Mouse (Mus musculus) ES-E14 (cell line): ENCODE results near the gene Prkcq. TPM values are rescaled to one million over a fixed set of nuclear protein-coding genes. Genes with fewer than 3 reads are reported as not detected.

ENCODE experiments used
- DNase-seq: peaks from one replicate; pipeline ENCODE4 v3.0.0-alpha.2; 2013; ENCODE audit warnings: low read depth, low spot score
- H3K27ac ChIP-seq: 2 replicates; pipeline ENCODE4 v1.5.1; 2012; ENCODE audit warnings: low read depth, mild to moderate bottlenecking, low read length, moderate library complexity, mixed read lengths; ENCODE audit not compliant: poor library complexity, insufficient read depth, severe bottlenecking
- H3K36me3 ChIP-seq: 2 replicates; pipeline ENCODE4 v1.6.1; 2012; ENCODE audit warnings: mild to moderate bottlenecking, low read length, moderate library complexity, mixed read lengths; ENCODE audit not compliant: control insufficient read depth, poor library complexity, insufficient read depth, severe bottlenecking
- H3K4me1 ChIP-seq, 2 experiments: fragments of 150-350 bp in 1 of 2; sonication (generic) in 1 of 2; 2 replicates each; pipeline ENCODE4 v1.6.1; 2012; ENCODE audit warnings: low read length in 2 of 2, mild to moderate bottlenecking in 1 of 2, mixed read lengths in 1 of 2; ENCODE audit not compliant: control insufficient read depth in 2 of 2, insufficient read depth in 2 of 2, poor library complexity in 1 of 2
- H3K4me3 ChIP-seq, 2 experiments: fragments of 150-350 bp in 1 of 2; sonication (generic) in 1 of 2; 2 replicates each; pipeline ENCODE4 v1.5.1; 2012; ENCODE audit warnings: low read length in 2 of 2, low read depth in 1 of 2, mild to moderate bottlenecking in 1 of 2, mixed read lengths in 1 of 2; ENCODE audit not compliant: insufficient read depth in 1 of 2, poor library complexity in 1 of 2, severe bottlenecking in 1 of 2
- H3K9ac ChIP-seq: 2 replicates; pipeline ENCODE4 v1.6.1; 2012; ENCODE audit warnings: low read depth, mild to moderate bottlenecking, low read length, mixed read lengths; ENCODE audit not compliant: poor library complexity, insufficient read depth, severe bottlenecking
- H3K9me3 ChIP-seq: fragments of 150-350 bp; sonication (generic); 2 replicates; pipeline ENCODE4 v1.6.1; 2012; ENCODE audit warnings: low read depth, mild to moderate bottlenecking, low read length; ENCODE audit not compliant: control insufficient read depth, insufficient read depth
- CHD2 ChIP-seq: IDR thresholded peaks from 2 replicates; pipeline ENCODE4 v1.6.1; 2014; ENCODE audit warnings: mild to moderate bottlenecking, low read depth, low read length, inconsistent platforms
- HCFC1 ChIP-seq: IDR thresholded peaks from 2 replicates; pipeline ENCODE4 v1.6.1; 2012; ENCODE audit warnings: low read length, inconsistent platforms, borderline replicate concordance; ENCODE audit not compliant: insufficient read depth
- MAFK ChIP-seq: IDR thresholded peaks from 2 replicates; pipeline ENCODE4 v1.6.1; 2014; ENCODE audit warnings: mild to moderate bottlenecking, low read depth, low read length, inconsistent platforms; ENCODE audit not compliant: insufficient read depth
- ZC3H11A ChIP-seq: IDR thresholded peaks from 2 replicates; pipeline ENCODE4 v1.6.1; 2012; ENCODE audit warnings: low read depth, mild to moderate bottlenecking, inconsistent platforms, low read length, borderline replicate concordance
- ZNF384 ChIP-seq: IDR thresholded peaks from 2 replicates; pipeline ENCODE4 v1.6.1; 2012; ENCODE audit warnings: low read depth, low read length, inconsistent platforms
- in situ Hi-C, 2 experiments: fragments of 600-800 bp; cut with MboI; formaldehyde crosslinking; loops; one replicate each; pipeline ENCODE4 v1.15.1; 2025; ENCODE audit warnings: low sequenced_read_pairs in 2 of 2, inconsistent platforms in 1 of 2; ENCODE audit not compliant: unreplicated experiment in 2 of 2
- total RNA-seq: library from RNA; depleted of rRNA; stranded (reverse); fragments of 300-350 nt; gene quantifications from 2 replicates; pipeline ENCODE4 v1.2.3, GENCODE M21; 2012

Prkcq gene
- total RNA-seq, 1 experiment: 0.09 TPM

DNA sequence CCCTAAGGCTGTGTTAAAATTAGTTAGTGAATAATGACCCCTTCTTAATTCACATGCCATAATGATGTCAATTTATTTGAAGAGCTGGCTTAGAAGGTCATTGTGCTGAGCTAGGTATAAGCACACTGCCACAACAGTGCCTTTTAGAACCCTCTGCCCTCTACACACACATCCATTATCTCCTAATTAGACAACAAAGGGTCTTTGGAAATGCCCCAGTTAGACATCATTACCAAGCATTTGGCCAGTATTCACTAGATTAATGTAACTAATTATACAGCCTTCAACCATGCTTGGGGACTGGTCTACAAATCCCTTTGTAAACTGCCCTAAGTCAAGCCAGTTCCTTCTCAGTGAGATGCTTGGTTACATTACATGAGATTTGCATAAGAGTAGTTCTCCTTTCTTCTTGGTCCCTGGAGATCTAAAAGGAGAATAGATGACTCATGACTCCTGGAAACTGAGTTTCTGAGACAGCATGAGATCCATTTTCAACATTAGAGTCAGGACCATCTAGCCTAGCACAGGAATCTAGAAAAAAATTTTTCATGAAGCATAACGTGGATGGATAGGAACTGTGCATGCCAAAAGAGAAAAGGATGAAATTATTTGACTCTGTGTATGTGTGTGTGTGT, 32.3 kb upstream of the Prkcq start:
- H3K9me3 ChIP-seq: no peaks in the 10 kb centered on the region
- TF ChIP-seq ZC3H11A (no peak), HCFC1 (no peak)

DNA sequence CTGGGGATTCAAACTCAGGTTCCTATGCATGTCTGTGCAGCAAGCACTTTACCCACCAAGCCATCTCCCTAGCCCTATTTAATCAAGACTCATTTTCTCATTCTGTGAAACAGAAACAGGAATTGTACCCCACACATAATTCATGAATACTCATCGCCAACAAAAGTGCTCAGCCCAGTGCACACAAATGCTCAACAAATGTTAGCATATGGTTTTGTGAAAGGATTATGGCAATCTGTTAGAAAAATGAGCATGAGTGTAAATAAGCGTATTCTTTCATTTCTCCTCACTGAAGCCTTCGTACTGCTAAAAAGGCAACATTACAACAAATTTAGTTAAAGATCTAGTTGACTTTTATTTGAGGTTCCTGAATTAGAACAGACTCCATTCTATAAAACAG, 31.5 kb upstream of the Prkcq start:
- Histone ChIP-seq H3K36me3 (no peaks in the 10 kb centered on the region), H3K4me3 (no peak overlapping the region), H3K27ac (no peak overlapping the region), H3K9ac (no peak overlapping the region), H3K4me1 (no peaks in the 10 kb centered on the region), H3K9me3 (no peaks in the 10 kb centered on the region)
- TF ChIP-seq MAFK (no peak), CHD2 (no peak), HCFC1 (no peak), ZNF384 (no peak), ZC3H11A (no peak)
- in situ Hi-C loops: no loop called here
- no peak for DNase-seq

More for the DNA sequence above, 32.3 kb upstream of the Prkcq start:
- H3K9ac ChIP-seq: no peak overlapping the region
- no peaks in the 10 kb centered on the region for H3K4me1 ChIP-seq
- H3K36me3 ChIP-seq: no peaks in the 10 kb centered on the region
- no peak overlapping the region for H3K27ac ChIP-seq
- in situ Hi-C loops: no loop called here
- no peak overlapping the region for H3K4me3 ChIP-seq
- DNase-seq: peak; percentile 11

GRCm38 (mm10) chr2:11149091-11149490, 22.8 kb upstream of the Prkcq start:
- H3K4me3 ChIP-seq: no peak overlapping the region

GRCm38 (mm10) chr2:11150975-11151374, 20.9 kb upstream of the Prkcq start:
- Histone ChIP-seq H3K36me3 (no peaks in the 10 kb centered on the region), H3K4me1 (no peaks in the 10 kb centered on the region), H3K27ac (no peak overlapping the region), H3K9me3 (no peaks in the 10 kb centered on the region), H3K9ac (no peak overlapping the region), H3K4me3 (no peak overlapping the region)
- no peak for DNase-seq
- in situ Hi-C loops: no loop called here
- no peak for TF ChIP-seq HCFC1
- TF ChIP-seq ZNF384: no peak
- TF ChIP-seq CHD2: no peak
- no peak for TF ChIP-seq ZC3H11A
- no peak for TF ChIP-seq MAFK

More at GRCm38 (mm10) chr2:11149091-11149490, 22.8 kb upstream of the Prkcq start:
- no peak overlapping the region for H3K9ac ChIP-seq
- in situ Hi-C loops: no loop called here
- H3K36me3 ChIP-seq: no peaks in the 10 kb centered on the region
- no peak for DNase-seq
- TF ChIP-seq HCFC1: no peak
- TF ChIP-seq CHD2: no peak
- no peak for TF ChIP-seq ZC3H11A
- no peak for TF ChIP-seq MAFK
- no peak for TF ChIP-seq ZNF384
- no peak overlapping the region for H3K27ac ChIP-seq
- H3K9me3 ChIP-seq: no peaks in the 10 kb centered on the region
- H3K4me1 ChIP-seq: no peaks in the 10 kb centered on the region

GRCm38 (mm10) chr2:11151655-11152323, 20.1 kb upstream of the Prkcq start:
- DNase-seq: no peak
- Histone ChIP-seq H3K4me3 (no peak overlapping the region), H3K9ac (no peak overlapping the region), H3K36me3 (no peaks in the 10 kb centered on the region), H3K9me3 (no peaks in the 10 kb centered on the region), H3K27ac (no peak overlapping the region), H3K4me1 (no peaks in the 10 kb centered on the region)
- in situ Hi-C loops: no loop called here
- TF ChIP-seq MAFK (no peak), ZC3H11A (no peak), CHD2 (no peak), HCFC1 (no peak), ZNF384 (no peak)
